Comparison of ENCODE assay signal across 15 mouse cellular contexts in genomic region chr6:135240361-135240760, GRCm38 (mm10). TPM values are rescaled to one million over a fixed set of nuclear protein-coding genes. Genes with fewer than 3 reads are reported as not detected.
"Had no signal": no experiment of that assay in that cellular context is flagged by ENCODE, and none has a peak within 500 bp of the region (broad histone marks: within the 10 kb centered on the region; RNA-seq: fewer than 3 reads in every experiment).

No protein-coding gene starts in this region.

- H3K4me3 ChIP-seq: limb, embryonic 12.5 days; midbrain, embryonic 10.5 days; neural tube, embryonic 13.5 days had no signal

- H3K27ac ChIP-seq: limb, embryonic 12.5 days; liver, embryonic 14.5 days; midbrain, embryonic 10.5 days; neural tube, embryonic 13.5 days had no signal

- H3K4me1 ChIP-seq: neural tube, embryonic 13.5 days had no signal

- H3K27me3 ChIP-seq: neural tube, embryonic 13.5 days had no signal

- DNase-seq: kidney, adult 8-10 months; kidney, postnatal 25 days; layer of hippocampus, postnatal 36 days; liver; lung, adult 2 months; retina, postnatal 1 day; right cerebral cortex, postnatal 4 days; thymus, adult 18-20 months; thymus, postnatal 14 days had no signal

- H3K9ac ChIP-seq: limb, embryonic 12.5 days; liver, embryonic 14.5 days; neural tube, embryonic 13.5 days had no signal

- H3K36me3 ChIP-seq: limb, embryonic 12.5 days had no signal

- H3K9me3 ChIP-seq: limb, embryonic 12.5 days; midbrain, embryonic 10.5 days; neural tube, embryonic 13.5 days had no signal

RNA-seq across cellular contexts. Expression of gene Gsg1, which starts 13.8 kb away (rescaled TPM):
- total RNA-seq: left cerebral cortex, adult 8-10 months; left cerebral cortex, postnatal 25 days had no signal
